Mouse (Mus musculus) right cerebral cortex, adult 18-20 months (tissue): ENCODE measurements at regions not wholly inside any gene's neighbourhood (a gene's known extent, or its start where the extent isn't known, plus 50 kb on each side); places are given as distances from the start of the nearest gene placed in this dataset.

Source experiments
- DNase-seq: peaks from one replicate; pipeline ENCODE4 v3.0.0; 2022; ENCODE audit warnings: mixed read lengths

DNA sequence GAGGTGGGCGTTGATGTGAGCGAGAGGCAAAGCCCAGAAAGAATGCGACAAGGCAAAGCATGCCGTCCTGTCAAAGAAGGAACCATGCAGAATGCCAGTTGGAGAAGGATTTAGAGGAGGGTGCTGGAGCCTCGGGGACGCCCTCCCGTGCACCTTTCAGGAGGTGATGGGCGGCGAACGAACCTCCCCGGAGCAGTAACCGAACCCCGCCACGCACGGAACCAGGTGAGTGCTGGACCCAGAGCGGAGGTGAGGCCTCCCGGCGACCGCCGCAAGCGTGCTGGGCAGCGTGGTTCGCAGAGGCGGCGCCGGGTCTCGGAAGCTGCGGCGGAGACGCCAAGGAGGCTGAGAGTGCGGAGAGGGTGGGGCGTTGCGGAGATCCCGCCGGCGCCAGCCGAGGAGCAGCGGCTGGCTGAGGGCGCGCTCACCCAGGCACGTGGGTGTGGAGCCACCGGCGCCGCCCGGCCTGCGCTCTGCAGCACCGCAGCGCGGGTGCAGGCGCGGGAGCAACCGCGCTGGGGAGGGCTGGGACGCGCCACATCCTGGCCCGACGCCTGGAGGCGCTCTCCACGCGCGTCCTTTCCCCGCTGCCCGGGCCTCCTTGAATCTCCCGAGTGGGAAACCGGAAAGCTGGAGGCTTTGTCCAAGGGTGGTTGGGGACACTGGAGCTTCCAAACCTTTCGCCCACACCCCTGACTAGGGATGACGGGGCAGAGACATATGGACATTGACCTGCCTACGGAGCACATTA, 178.3 kb upstream of the Topaz1 start:
- DNase-seq, result peak; percentile 86

DNA sequence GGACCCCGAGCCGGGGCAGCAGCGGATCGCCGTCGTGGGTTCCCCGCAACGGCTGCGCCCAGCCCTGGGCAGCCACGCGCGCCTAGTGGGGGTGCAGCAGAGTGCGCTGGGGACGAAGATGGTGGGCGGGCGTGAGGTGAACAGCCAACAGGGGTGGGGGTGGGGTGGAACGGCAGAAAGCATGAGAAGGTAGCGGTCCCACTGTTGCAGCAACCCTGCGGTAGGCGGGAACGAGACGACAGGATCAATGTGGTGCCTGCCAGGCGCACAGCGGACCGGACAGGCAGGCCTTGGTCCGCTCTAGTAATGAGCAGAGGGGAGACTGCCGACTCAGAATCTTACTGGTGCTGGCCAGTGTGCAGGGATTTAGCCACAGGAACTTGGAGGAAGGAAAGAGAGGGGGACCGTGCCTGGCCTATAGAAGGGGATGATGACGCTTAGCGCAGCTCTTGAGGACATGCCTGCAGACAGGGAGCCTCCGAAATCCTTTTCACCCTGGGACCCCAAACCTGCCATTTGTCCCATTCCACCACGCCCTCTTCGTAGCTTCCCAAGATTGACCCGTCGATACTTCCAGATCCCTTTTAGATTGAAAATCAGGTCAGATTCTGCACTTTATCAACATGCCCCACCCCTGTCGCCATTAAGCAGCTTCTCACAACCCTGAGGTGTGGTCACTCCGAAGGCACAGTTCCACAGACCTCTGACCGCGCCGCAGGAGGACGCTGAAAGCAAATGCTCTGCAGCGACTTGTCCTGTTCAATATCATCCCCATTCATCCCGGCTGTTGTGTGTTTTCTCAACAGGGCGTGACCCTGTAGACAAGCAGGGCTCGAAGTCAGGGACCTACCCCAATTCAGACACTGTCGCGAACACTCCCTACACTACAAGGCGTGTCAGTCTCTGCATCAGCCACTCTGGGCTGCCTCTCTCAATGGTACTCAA, 177.4 kb upstream of the Topaz1 start:
- no peak for DNase-seq

DNA sequence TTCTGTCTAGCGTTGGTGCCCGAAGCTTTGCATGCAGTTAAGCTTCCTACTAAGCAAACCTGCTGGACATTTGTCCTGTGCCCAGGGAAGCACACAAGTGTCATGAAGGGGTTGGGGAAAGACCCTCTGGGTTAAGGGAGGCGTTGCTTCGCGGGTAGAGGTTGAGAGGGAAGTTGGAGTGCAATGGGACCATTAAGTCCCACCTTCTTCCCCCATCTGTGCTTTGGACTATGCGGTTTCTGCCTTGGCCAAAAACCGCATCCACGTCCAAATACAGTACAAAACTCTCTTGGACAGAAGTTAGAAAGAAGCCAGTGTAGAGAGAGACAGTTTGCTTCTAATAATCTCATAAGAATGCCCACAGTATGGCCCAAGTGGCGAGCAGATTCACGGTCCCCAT, 176.1 kb upstream of the Topaz1 start:
- no peak for DNase-seq

DNA sequence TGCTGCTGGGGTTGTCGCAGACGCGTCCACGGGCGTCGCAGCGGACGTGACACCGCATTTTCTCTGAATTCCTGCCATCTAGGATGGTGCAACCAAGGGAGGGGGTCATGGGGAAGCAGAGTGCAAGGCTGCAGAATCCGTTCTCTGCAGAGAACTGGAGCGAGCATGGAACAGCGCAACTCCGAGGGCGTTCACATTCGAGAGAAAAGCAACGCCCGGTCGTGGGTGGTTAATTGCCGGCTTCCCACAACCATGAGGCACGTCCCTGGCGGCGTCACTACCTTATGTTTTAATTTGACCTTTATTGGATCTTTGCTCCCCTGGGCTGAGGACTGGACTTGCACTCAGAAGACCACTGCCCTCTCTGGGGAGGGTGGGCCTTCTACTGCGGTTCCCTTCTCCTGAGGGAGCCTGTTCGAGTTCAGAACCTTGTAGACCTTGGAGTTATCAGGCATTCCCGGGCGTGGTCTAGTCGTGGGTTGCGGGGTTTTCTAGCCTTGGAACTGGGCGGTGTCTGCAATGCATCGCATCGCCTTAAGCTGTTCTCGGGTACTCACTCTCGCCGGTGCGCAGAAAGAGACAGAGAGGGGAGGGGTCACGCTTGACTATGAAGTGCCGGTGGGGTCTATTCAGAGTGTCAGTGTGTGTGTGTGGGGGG, 175.6 kb upstream of the Topaz1 start:
- peak; percentile 54 for DNase-seq

DNA sequence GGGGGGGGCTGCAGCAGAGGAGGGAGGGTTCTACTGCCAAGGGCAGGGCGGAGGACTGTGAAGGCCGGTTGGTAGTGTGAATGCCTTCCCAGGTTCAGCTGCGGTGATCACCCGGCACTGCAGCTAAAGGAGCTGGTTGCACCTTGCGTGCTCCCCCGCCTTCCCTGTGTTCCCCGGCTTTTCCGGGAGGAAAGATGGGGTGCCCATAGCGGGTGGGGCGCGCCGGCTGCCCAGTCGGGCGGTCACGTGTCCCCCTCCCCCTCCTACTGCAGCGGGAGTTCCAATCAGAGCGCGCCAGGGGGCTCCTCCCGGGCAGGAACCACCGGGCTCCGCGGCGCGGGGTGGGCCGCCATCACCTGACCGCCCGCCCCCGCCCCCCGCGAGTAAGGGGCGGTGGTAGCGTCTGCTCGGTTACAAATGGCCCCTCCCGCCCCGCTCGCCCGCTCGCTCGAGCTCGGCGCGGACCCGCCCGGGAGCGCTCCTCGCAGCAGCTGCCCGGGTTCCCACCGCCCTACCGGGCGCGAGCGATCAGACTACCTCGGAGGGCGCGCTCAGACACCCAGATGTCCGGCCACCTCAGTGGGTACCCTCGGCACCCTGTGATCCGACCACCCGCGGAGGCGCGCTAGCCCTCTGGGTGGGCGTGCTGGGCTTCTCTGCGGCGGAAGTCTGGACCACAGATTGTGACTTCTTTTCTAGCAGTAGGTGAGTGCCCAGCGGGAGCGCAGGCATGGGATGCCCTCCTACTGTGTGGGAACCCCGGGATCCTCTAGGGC, 174.9 kb upstream of the Topaz1 start:
- DNase-seq, result peak; percentile 98

DNA sequence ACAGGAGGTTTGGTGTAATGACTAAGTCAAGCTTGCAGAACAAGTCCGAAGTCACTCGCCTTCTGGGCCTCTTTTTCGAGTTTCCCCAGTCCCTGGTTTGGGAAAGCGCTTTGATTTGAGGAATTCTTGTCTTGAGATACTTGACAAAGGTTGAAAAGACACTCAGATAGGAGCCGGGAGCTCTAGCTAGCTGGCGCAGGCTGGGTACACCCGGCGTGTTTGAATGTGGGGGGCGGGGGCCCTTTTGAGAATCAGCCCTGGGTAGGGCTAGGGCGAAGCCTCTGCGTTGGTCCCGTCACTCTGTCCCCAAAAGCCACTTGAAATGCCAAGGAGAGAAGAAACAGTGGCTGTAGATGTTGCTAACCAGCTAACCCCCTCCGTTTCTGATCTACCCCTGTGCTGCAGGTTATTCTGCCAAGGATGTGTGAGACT, 174.3 kb upstream of the Topaz1 start:
- peak; percentile 49 for DNase-seq

DNA sequence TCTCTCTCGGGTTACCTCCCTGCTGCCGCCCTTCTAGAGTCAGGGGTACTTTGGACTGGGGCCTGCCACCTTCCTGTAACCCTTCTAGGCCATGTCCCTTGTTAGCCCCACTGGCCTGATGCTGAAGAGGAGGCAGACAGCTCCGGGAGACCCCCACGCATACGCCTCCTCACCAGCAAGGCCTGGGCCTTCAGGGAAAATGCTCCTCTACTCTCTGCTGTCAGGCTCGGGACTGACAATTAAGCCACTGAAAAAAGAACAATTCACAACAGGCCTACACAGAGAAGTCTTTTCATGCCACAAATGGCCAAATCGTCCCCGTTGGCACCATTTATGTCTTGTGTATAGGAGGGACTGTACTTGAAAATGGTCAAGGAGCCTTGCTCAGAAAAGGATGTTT, 161.9 kb upstream of the Topaz1 start:
- no peak for DNase-seq

DNA sequence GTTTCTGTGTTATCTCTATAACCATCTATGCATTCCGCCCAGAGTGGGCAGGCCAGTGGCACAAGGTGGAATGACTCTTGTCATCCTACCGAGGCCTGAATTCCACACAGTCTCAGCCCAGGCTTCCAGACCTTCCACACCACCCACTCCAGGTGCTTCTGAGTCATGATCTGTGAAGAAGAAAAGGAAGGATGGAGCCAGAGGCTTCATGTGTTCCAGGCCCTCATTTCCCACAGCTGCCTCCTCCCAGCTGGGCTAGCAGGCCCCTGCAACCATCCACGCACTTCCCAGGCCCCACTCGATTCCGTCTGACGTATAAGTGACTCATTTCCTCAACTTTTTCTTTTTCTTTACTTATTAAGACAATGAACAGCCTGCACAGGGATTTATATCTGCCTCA, 160.7 kb upstream of the Topaz1 start:
- peak; percentile 75 for DNase-seq

DNA sequence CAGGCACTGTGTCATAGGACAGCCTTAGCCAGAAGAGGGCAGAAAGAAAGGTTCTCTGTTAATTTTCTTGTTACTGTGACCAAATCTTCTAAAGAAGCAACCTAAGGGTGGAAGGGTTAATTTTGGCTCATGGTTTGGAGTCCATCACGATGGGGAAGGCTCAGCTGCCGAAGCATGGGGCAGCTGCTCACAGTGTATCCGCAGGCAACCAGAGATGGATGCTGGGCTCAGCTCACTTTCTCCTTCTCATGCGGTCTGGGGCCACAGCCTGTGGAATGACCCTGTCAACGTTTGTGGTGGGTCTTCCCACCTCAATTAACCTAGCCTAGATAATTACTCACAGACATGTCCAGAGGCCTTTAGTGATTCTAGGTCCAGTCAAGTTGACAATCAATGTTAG, 160.2 kb upstream of the Topaz1 start:
- DNase-seq, result no peak

DNA sequence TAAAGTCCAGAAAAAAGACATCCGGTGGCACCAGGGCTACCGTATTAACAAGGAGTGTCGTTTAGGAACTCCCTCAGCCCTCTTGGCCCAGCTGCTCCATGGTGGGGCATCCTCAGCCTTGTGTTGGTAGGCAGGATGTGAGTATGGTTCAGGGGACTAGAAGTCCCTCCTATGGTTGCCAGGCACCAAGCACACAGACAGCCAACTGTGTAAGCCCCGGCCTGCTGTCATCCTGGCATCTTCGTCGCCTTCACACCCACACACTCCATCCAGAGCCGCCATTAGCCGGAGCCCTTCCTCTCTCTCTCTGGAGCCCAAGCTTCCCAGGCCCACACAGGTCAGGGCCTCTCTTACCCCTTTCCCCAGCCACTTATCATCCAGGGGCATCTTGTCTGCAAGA, 158.9 kb upstream of the Topaz1 start:
- no peak for DNase-seq

DNA sequence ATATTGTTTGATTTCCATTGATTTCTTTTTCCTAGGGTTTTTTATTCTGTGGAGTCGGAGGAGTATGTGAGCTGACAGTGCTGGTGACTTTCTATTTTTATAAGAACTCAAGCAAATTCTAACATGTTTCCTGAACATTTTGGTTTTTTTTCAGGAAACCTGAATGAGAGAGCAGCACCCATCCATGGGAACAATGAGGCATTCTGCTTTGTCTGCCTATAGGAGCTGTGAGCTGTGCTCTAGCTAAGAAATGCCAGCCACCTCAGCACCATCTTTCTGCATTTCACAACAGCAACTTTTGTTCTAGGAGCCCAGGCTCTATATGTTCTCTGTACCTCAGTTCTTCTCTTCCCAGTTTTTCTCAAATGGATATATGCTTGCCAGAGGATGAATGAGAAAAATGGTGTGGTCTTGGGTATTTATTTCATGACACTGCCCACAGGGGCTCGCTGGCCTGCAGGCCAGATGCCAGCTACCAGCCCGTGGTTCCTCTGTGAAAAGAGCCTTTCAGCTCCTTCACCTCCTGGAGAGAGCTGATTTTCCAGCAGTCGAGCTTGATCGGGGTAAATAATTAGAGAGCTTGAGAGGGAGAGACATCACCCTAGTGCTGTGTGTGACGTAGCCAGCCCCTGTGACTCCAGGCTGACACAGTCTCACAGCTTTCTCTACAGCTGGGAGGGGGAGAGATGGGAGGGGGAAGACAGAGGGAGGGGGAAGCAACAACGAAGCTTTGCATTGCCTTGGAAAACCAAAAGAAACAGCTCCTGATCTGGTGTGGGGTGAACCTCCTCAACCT, 154.1 kb upstream of the Topaz1 start:
- no peak for DNase-seq

DNA sequence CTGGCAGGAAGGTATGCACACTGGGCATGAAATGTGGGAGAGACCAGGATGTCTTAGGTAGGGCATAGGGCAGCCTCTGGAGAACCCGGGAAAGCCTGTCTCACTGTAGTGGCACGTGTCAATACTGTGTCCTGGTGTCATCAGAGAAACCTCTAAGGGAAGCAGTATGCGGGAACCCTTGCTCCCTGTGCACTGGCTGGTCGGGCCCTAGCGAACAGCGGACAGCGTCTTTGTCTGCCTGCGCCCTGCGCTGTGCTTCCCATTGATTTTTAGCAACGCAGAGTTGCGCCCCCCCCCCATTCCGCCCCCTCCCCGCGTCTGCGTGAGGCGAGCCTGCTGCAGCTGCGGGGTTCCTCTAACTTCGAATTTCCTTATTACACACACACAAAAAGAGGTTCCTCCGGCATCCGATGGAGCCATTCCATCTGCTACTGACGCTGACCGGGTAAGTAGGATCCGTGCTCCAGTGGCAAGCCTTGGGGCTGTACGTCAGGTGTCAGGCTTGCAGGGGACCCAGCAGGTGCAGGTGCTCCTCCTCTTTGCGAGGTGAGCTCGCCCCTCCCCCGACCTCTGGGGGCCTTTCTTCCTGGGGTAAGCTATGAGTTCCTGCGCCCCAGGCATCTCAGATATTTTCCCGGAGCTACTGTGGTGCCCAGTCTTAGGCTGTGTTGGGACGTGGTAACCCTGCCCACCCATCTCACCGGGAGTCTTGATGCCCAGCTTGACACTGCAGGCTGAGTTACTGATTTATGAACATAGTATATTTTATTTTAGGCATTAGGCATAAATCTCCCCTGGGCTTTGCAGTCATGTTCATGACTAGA, 151.8 kb upstream of the Topaz1 start:
- no peak for DNase-seq

DNA sequence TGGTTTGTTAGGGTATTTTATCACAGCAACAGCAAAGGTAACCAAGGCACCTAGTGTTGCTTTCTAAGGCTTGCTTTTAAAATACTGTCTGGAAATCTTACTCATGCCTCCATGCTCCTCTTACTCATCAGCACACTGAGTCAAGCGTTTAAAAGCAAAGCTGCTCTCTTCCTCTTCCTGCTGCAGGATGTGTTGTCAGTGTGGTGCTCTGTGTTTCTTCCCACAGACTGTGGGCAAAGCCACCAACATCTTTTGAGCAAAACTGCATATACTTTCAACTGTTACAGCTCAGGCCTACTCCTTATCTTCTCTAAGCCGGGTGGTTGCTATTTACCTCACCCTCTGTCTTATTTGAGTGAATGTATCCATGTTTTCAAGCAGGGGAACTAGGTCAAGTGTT, 144.0 kb upstream of the Topaz1 start:
- DNase-seq, result peak; percentile 76

DNA sequence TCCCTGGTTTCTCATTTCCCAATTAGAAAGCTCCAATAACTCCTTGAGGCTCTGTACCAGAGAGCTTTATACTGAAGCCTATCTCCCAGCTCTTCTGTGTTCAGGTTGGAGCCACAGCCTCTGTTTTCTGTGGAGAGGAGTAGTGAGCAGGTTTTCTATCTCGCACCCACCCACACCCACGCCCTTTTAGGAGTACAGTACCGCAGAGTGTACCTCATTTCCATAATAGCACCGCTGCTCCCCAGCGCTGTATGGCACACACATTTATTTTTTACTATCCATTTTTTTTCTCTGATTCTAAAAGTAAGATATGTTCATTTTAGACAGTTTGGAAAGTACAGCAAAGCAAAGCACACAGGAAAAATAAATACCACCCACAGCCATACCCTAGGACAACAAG, 137.5 kb upstream of the Topaz1 start:
- peak; percentile 87 for DNase-seq

DNA sequence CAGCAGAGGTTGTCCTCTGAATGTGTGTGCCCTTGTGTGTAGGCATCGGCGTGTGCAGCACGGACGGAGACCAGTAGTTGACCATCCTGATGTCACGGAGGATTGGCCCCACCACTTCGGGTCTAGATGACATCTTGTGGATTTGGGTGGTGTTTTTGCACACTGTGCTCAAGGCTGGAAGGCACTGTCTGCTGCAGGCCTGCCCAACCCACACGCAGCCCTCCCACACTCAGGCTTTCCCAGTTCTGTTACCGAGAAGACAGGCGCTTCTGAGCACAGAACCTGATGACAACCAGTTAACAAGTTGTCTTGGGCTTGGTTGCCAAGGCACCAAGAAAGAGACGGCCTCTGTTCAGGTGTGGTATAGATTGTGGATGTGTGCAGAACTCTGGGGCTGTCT, 136.2 kb upstream of the Topaz1 start:
- DNase-seq, result peak; percentile 88

DNA sequence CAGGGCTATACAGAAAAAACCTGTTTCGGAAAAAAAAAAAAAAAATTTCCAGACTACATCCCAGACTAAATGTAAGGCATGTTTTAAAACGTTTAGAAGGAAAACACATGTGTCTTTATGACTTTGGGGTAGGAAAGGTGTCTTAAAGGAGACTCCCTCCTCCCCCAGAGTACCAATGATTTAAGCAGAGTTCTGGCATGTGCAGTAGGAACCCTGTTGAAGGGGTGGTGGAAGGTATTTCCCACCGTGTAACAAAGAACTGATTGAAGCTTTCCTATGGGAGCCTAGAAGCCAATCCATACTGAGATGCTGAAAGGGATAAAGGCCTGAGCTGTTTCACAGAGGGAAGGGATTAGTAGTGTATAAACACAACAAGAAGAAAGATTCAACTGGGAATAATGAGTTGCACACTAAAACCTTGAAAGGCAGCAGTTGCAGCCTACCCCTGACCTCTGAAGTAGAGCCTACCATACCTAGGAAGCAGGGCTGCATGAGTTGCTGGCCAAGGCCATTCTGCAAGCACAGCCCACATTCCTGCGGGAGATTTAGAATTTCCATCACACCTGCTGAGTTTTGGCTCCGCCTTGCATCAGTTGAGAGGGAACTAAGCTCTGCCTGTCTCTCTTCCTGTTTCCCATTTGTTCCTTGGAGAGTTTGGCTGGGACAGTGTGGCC, 132.4 kb upstream of the Topaz1 start:
- DNase-seq, result no peak

DNA sequence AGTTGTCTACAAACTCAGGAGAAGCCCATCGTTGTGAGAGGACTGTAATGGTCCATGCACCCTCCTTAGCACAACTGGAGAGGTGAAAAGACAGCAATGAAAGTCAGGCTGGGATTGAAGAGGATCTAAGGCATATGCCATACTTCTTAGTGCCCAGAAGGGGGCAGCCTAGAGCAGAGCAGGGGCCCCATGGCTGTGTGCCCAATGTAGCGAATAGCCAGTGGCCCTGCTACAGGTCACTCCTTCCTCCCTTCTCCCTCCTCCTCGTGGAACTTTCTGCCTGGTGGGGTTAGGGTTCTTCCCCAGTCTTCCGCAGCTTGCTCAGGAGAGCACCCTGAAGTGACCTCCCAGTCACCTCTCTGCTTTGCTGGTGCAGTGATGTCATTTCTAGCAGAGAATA, 131.8 kb upstream of the Topaz1 start:
- DNase-seq, result no peak

DNA sequence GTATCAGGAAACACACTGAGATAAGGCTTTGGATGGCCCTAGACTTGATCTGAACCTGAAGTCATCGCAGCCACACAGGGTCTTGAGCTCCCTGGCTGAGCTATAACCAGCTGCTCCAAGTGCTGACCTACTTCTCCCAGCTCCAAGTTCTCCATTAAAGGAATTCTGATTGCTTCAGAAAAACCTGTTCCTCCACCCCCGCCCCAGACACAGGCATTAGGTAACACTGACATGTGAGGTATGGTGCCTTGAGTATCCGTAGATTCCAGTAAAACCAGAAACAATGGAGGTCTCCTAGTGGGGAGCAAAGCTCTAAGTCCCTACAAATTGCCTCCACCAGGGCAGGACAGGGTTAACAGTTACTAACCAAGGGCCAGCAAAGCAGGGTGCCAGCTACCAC, 129.4 kb upstream of the Topaz1 start:
- no peak for DNase-seq

DNA sequence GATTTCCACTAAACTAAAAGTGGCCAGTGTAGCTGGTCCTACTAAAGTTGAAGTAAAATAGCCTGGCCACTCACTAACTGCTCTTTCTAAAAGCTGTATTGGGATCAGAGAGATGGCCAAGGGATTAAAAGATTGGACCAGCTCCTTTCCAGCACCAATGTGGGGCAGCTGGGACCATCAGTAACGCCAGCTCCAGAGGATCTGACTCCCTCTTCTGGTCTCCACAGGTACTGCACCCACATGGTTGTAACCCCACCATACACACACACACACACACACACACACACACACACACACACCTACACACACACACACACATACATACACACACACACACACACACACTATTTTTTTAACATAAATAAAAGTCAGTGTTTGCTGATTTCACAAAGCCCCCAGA, 122.1 kb upstream of the Topaz1 start:
- DNase-seq, result no peak

DNA sequence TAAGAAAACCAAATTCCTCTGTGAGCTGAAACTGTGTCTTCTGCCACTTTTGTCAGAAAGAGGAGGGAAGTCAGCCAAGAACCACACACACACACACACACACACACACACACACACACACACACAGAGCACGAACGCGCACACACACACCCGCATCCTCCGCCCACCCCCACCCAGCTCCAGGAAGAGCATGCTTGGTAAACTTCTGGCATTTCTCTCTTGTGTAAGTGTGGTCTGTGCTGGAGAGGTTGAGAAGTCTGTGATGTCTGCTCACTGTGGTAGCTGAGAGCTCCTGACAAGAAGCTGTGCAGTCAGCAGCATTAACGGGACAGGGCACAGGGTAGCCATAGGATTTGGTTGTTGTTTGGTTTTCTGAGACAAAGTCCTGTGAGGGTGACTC, 120.8 kb upstream of the Topaz1 start:
- no peak for DNase-seq
